Mouse (Mus musculus) gastrocnemius, postnatal 10 days (tissue): ENCODE measurements around the gene Wfdc12. TPM values are rescaled to one million over a fixed set of nuclear protein-coding genes. Genes with fewer than 3 reads are reported as not detected.

ENCODE experiments used
- total RNA-seq, 2 experiments: library from RNA; stranded (reverse); gene quantifications; 2 replicates each; pipeline ENCODE4 v1.2.3; 2021

Wfdc12 gene
- total RNA-seq, 2 experiments from 2014 or later = not detected

Other genes with a start within 250 kb of the Wfdc12 start
- gene Ywhab, start 195.6 kb downstream of the Wfdc12 start, total RNA-seq = 10 to 100 TPM; 80.1 to 90.3 TPM
- gene Pabpc1l, start 165.2 kb downstream of the Wfdc12 start, total RNA-seq = 1 to 10 TPM in 1 of 2 experiments, under 1 TPM in 1; 0.56 to 1.4 TPM
- gene Stk4, start 120.3 kb downstream of the Wfdc12 start, total RNA-seq = 10 to 100 TPM; 13.7 to 15.1 TPM
- 10 to 100 TPM; 14.7 to 18.7 TPM for gene Tomm34, start 119.4 kb downstream of the Wfdc12 start, total RNA-seq
- gene Kcns1, start 19.5 kb downstream of the Wfdc12 start, total RNA-seq = 1 to 10 TPM; 4.8 to 5.1 TPM
- under 1 TPM; 0.47 to 0.52 TPM for gene Wfdc5, start 7.9 kb downstream of the Wfdc12 start, total RNA-seq
- not detected for gene Wfdc15a, start 9.5 kb upstream of the Wfdc12 start, total RNA-seq
- gene Wfdc15b, start 31.1 kb upstream of the Wfdc12 start, total RNA-seq = not detected
- not detected for gene Svs2, start 47.9 kb upstream of the Wfdc12 start, total RNA-seq
- not detected for gene Svs3b, start 66.0 kb upstream of the Wfdc12 start, total RNA-seq
- not detected for gene Svs4, start 87.9 kb upstream of the Wfdc12 start, total RNA-seq
- gene Svs3a, start 98.7 kb upstream of the Wfdc12 start, total RNA-seq = not detected
- gene Svs6, start 126.1 kb upstream of the Wfdc12 start, total RNA-seq = not detected
- gene Svs5, start 142.1 kb upstream of the Wfdc12 start, total RNA-seq = not detected
- 1 to 10 TPM in 1 of 2 experiments, not detected in 1; 1.4 TPM for gene Slpi, start 198.5 kb upstream of the Wfdc12 start, total RNA-seq
- under 1 TPM; 0.05 to 0.07 TPM for gene Rbpjl, start 212.5 kb upstream of the Wfdc12 start, total RNA-seq
- 1 to 10 TPM; 5.8 to 7.8 TPM for gene Matn4, start 214.6 kb upstream of the Wfdc12 start, total RNA-seq